Mouse (Mus musculus): ENCODE measurements at regions not wholly inside any gene's neighbourhood (a gene's known extent, or its start where the extent isn't known, plus 50 kb on each side); places are given as distances from the start of the nearest gene placed in this dataset.
A peak's percentile ranks its signal among the peaks of the same experiment; 100 is the strongest.

DNA sequence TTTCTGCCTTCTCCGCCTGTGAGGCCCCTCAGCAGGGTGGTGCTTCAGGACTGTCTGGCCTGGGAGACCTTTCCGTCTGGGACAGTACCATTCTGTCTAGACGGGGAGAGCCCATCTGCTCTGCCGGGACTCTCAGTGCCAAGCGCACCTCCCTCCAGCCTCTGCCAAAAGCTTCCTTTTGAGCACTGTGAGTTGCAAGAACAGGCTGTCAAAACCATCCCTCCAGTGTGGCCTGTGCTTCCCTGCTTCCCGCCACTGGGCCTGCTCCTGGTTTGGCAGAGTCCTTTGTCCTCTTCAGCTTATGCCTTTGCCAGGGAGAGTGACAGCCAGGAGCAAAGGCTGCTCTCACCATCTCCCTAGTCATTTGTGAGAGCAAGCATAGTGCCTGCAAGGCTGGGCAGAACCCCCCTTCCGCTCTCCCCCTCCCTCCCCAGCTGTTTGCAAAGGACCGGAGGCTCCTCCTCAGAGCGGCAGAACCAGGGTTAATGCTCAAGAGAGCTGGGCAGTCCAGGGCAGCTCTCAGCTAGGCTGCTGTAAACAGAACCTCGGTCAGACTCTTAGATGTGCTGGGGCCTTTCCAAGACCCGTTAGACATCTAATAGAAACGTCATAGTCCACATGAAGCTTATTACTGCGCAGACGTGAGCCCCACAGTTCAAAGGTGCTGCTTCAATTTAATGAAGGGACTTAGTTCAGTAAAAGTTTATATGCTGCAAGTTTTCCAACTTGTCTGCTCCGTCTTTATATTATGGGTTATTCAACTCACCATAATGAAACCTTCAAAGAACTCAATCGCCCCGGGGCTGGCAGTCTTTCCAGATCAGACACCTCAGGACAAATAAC, 247.2 kb downstream of the Irs2 start:
- DNase-seq, result peak; percentile 80 to 86

DNA sequence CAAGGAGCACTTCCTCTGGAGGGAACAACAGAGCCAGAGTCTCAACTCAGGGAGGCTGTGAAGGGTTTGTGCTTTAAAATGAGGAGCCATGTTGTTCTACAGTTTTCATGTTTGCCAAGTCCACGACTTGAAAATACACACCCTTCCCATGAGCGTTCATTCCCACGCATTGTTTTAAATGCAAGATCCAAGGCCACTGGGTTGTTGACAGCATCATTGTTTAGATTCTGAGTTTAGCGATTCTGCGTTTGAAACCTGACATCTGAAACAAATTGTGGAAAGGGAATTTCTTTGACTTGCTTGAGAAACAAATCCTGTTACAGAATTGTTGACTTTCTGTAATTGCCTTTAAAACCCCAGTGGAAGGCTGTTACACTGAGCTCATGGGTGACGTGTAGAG, 248.0 kb downstream of the Irs2 start:
- DNase-seq, result no peak

DNA sequence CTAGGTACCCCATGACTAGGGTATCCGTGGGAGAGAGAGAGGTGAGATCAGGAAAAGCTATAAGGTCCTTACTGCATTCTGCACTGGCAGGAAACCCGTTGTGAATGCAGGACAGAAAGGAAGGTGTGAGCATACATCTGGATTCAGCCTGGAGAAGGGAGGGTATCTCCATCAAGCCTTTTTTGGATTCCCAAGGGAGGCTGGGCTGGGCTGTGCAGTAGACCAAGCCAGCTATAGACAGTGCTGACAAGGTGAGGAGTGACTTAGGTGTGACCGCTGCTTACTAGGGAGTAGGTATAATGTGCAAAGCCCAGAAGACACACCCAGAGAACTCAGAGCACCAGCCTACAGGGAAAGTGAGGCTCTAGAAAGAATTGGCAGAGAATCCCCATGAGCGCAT, 250.1 kb downstream of the Irs2 start:
- no peak for DNase-seq

DNA sequence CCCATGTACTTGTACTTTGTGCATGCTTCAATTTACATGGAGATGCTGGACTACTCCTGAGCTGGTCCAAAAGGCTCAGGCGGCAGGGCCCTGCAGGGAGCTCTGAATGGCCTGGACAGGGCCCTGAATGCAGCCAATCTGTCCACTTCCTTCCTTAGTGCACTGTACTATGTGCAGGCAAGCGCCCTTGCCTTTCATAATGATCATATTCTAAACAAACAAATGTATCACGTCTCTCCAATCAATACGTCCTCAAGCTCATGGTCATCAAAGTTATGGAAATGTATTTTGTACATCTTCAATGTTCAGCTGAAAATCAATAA, 253.3 kb downstream of the Irs2 start:
- no peak for DNase-seq

DNA sequence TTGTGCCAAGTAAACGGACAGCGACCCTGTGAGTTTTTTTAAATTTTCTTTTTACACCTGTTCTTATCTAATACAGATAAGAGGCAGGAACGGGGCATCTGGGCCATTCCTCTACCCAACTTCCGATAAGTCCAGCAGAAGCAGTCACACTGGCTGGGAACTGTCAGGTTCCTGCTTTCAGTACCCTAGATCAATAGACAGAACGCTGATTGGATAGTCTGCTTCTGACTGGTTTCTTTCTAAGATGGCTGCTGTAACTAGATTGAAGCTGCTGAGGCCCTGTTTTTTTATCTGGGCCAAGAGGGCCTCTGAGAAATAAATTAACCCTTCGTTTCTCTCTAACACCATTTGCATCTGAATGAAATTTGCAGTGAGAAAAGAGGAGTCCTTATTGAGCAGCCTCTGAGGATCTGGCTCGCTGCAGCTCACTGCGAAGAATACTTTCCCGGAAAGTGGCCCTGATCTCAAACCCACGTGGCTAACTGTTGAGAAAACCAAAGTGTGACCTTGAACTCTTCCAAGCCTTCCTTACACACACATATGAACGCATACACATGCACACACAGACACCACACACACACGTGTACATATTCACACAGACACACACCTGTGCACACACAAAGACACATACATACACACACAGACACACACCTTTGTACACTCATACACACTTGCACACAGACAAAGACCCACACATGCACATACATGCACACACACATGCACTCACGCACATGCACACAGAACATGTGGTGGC, 253.8 kb downstream of the Irs2 start:
- no peak for DNase-seq

DNA sequence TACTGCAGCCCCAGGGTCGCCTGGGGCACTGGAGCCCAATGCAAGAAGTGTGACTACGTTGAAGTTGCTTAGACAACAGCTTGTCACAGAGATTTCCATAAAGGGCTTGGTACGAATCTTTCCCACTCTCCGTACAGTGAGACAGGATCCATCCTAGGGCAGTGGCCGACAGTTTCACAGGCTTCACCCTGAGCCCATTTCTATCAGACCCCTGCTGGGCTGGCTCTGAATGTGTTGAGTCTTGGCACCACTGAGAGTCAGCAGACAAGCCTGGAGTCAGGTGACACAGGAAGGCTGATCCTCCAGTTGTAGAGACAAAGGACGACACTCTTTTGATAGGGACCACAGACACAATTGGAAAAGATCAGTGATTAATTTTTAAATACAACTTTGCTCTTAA, 255.2 kb downstream of the Irs2 start:
- DNase-seq, result peak; percentile 45 to 54

DNA sequence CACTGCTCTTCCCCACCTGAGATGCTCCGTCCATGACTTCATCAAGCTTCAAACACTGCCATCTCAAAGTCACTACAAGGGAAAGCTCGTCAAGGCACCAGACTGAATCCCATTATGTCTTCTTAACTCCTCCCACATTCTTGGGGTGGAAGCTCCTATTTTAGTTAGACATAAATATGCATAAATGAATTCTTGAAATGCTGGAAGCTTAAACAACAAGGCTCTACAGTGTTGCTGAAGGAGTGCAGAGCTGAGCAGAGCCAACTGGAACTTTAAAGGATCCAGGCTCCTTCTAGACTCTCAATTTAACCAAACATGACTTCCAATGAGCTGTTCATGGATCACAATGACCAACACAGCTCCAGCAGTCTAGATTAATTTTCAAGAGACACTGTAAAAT, 261.1 kb downstream of the Irs2 start:
- no peak for DNase-seq

DNA sequence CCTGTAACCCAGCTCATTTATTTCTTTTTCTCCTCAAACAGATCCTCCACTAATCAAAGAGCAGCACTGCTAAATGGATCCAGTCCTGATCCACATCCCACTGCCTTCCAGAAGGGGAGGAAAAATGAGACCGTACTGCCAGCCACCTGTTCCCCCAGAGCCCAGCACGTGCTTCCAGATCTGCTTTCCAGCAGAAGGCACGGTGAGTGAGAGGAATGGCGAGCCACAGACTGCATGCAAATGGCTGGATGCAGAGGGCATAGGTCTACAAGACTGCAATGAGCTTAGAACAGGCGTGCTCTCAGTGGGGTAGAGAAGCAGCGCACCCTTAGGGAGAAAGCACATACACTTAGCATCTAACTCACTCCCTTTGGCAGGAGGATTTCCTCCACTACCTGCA, 265.0 kb downstream of the Irs2 start:
- DNase-seq, result peak; percentile 43 to 44

DNA sequence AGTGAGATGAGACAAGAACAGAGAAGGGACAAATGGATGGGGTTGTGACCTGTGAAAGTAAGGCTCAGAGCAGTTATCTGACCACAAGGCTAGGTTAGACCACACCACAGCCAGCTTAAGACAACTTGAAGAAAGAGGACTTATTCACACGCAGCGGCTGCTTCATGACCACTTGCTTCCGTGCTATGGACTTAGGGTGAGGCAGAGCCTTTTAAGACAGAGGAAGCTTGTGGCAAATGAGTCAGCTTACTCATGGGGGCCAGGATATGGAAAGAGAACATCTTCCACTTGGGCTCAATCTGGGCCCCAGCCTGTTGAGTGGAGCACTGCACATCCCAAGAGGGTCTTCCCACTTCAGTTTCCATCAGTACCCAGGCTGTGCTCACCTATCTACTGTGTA, 267.4 kb downstream of the Irs2 start:
- no peak for DNase-seq

DNA sequence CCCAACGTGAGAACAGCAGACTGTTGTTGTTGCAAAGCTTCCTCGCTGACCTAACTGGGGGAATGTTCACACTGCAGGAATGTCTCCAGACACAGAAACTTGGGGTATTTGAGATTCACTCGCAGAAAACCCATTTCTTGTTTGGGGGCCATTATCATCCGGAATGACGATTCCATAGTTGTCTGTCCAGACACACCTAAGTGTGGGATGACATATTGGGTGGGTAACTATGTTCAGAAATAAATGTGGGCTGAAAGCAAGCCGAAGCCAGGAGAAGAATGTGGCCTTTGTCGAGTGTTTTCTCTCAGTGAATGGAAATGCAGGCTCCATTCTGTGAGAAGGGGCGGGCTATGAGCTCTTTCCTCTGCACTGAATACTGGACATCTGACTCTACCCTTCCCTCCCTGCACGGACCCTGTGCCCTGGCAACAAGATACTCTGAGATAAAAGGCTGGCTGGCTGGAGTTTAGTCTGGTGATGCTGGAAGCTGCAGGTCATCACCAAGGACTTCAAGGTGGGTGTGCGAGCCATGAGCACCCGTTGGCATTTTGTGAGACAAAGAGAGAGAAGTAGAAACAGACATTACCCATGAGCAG, 269.7 kb downstream of the Irs2 start:
- DNase-seq, result no peak

DNA sequence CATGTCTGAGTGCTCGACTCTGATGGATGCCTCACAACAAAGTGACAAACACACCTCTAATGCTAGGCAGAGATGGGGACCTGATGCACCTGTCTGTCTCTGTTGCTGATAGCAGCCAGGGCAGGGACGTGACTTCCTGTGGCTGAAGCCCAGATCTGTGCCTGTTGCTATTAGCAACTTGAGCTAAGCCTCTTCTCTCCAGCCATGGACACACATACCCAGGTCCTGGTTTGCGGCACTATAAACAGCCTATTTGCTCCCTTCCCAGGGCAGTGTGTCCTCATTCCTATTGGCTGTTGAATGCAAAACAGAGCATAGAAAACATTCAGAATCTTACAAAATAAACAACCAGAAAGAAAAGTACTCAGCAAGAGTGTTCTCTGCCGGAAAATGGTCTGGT, 273.5 kb downstream of the Irs2 start:
- DNase-seq, result no peak

DNA sequence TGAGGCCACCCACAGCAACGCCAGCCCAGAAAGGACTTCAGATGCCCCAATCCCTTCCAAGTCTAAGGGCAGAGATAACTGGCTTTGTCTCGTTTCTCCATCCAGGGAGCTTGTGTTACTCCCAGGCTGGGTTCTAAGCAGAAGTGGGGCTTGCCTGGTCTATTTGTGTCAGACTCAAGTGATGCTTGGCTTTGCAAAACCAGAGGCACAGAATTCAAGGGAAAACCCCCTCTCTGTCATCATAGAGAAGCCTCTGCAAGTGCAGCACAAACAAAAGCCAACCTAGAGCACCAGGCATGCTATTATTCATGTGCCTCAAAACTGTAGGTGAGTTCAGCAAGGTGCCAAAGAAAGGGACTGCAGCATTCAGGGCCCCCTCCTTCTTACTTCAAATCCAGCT, 284.9 kb downstream of the Irs2 start:
- DNase-seq, result no peak

DNA sequence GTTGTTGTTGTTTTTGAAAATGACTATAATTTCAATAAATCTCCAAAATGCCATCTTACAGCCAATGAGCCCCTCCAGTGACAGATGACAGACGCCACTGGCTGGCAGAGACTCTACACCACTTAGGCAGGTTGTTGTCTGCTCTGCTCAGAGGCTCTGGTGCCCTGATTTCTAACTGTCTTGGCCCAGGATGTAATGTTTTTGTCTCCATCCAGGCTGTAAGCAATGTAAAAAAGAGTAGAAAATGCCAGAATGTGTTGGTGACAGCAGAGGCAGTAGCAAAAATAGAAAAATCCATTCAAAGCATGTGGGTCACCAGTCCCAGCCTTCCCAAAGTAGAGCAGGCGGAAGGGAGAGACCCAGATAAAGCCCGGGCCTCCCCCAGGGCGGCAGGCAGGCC, 285.5 kb downstream of the Irs2 start:
- peak; percentile 18 to 23 for DNase-seq

DNA sequence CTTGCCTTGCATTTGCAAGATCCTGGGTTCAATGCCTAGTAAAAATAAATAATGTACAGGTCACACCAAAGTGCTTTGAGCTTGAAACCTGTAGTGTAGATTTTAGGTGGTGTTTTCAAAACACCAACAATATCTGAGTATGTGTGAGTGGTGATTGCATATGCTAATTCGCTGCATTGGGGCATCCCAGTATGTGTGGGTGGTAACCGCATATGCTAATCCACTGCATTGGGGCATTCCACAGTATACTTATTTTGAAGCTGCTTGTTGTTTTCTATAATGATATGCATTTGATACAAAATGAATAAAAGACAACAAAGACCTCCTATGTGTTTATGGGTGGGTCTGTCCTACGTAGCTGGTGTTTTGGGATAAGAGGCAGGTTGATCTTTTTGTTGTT, 285.9 kb downstream of the Irs2 start:
- no peak for DNase-seq

DNA sequence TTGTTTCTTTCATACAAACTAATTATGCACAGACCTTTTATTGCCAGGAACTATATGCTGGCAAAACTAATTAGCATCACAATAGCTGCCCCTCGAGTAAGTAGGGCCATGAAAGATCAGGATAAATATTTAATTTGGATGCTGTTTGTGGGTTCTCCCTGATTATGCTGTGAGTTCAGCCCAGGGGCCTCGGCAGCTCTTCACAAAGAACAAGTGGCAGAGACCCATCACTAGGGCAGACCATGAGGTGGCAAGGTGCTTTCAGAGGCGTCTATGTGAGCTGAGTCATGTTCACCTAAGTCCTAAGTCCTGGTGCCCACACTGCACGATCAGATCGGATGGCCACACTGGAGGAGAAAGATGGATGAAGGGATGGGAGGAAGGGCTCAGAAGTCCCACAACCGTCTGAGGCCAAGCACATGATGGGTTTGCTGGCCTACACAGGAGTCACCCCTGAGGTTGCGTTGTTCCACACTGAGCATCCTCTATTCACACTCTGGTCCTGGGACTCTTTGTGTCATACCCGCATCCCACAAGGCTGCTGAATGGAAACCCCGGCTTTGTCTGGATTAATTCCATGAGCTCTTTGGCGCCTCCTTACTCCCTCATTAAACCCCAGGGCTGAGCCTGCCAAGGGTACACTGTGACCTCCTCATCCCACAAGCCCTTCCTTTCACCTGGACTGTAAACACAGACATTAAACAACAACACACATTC, 287.0 kb downstream of the Irs2 start:
- DNase-seq, result no peak

DNA sequence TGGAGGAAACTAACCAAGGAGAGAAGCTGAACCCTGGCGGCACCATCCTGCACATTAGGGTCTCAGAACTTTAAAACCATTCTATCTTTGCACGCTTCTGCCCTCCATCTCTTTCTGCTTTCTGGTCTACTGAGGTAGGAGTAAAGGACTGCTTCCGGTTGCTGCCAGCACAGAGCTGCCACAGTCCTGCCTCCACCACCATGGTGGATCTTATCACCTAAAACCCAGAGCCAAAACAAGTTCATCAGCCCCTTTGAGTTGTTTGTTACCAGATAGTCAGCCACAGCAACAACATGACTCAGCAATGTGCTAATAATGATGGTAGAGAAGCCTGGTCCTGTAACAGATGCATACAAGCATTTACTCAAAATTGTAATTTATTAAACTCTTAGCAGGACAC, 287.9 kb downstream of the Irs2 start:
- no peak for DNase-seq

DNA sequence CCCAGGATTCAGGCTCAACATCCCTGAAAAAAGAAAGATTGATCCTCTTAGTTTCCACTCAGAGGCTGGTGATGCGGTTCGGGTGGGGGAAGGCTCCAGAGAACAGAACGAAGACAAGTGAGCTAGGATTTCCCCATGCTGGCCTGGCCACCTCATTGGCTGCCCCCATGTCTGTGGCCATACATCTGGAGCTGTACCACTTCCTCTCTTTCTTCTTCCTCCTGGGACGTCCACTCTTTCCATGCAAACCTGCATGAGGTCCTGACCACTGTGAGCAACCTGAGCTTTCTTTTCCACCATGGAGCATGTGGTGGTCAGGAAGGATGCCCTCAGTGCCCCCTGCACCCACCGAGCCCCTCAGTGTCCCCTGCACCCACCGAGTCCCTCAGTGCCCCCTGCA, 288.8 kb downstream of the Irs2 start:
- DNase-seq, result no peak

DNA sequence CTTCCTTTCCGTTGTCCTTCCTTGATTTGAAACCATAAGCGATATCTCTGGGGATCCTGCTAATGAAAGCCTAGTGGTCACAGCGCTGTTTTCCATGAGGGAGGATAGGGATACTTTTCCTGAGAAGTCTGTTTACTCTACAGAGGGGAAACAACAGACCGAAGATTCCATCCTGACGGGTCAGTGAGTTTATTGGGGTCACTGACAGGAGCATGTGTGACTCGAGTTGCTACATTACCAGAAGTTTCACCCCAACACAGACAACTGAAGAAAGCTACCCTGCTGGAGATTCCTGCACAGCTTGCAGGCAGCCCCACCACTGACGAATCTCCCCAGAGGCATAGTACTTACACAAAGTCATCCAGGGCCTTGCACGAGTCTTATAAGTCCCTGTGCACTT, 291.0 kb downstream of the Irs2 start:
- no peak for DNase-seq

DNA sequence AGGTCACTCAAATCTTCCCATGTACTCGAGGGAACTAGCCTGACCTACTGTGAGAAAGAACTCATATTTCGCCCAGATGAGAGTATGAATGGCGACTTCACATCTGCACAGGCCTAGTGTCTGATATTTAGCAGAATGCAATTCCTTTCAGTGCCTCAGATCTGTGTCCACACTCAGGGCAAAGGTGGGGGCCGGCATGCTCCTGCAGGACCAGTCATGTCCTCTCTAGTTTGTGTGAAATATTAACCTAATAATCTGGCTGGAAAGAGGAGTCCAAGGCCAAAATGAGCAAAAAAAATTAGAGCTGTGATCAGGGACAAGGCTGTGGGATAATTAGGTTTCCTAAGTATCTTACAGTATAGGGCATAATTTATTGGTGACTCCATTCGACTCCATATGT, 292.1 kb downstream of the Irs2 start:
- no peak for DNase-seq

DNA sequence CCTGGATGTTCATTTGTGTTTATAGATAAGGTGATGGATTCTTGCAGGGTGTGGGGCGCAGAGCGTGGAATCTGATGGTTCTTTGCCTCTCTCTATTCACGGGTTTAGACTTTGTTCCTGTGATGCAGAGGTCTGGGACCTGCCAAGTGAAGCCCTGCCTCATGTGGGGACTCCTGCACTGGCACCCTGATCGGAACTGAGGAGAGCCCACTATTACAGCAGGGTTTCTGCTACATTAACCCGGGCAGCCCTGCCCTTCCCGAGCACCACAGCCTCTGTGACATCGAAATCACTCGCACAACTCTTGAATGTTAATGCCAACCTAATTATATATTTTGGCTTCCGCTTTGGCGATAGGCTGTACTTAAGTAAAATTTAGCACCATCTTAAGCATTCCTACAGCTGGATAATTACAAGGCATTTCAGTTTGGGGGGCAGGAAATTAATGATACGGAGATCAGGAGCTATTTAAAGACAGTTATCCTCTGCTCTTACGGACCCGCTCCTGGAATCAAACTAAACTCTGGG, 294.7 kb downstream of the Irs2 start:
- no peak for DNase-seq

DNA sequence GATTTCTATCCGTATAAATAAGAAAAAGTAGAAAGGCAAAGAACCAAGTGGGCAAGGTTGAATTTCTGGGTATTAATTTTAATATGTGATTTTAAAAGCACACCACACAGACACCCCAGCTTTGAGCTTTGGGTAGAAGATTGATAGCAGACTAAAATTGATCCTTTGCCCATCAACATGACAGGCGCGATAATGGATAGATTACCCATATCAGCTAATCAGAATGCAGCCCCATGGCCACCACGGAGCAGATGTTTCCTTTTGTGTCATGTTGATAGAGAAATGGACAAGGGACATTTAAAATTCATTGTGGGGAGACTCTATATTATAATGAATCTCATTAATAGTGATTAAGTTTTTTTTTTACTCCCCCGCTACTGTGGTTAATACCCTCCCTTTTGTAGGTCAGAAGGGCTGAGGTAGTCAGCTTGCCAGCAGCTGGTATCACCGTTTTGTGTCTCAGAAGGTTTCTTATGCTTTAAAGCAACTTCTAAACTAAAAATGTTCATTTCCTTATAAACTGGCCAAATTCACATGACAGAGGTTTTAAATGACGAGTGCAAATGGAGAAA, 296.1 kb downstream of the Irs2 start:
- no peak for DNase-seq

DNA sequence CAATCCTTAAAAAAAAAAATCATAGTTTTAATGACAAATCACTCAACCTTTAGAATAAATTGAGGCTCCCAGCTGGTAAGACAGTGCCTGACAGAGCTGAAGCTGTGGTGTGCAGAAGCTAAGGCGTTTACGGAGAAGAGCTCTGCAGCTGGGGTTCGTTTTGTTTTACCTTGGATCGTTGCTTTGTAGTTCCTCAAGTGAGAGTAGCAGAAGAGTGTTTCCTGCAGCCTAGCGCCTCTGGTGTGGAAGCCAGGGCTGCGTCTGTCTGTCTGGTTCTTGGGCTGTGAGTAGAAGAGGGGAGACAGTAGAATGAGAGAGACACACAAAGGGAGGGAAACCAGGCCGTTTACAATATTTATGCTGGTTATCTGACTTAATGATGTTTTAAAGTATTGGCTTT, 296.8 kb downstream of the Irs2 start:
- DNase-seq, result no peak

DNA sequence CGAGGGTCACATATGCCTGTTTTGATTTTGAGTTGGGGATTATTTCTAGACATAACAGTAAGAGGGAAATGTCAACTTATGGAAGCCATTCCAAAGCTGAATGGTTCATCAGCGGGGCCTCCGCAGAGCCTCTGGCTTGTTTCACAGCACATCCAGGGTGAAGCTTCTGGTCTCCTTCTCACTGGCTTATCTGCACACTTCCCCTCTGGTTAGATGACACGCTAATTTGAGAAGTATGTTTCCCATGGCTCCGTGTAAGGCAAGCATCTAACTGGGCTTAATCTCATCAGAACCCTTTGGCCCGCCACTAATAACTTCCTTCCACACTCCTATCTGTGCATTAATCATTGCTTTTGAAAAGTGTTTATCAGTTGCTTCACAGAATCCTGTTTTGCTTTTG, 299.7 kb downstream of the Irs2 start:
- DNase-seq, result no peak

Measured in cerebellum, postnatal 14 days (tissue).